In genomic region chr6:106804904-106805303, GRCm38 (mm10) we compare ENCODE assay signal across 8 mouse cellular contexts. TPM values are rescaled to one million over a fixed set of nuclear protein-coding genes. Genes with fewer than 3 reads are reported as not detected.
A peak's percentile ranks its signal among the peaks of the same experiment; 100 is the strongest.
DNase-seq lines count a peak whose midpoint lies in the region; ATAC-seq lines count a peak whose summit lies in the region.

No protein-coding gene starts in this region.

- ATAC-seq in neural tube, embryonic 15.5 days (ENCODE audit: low FRiP score): no peak
- peak; percentile 47 for ATAC-seq in forebrain, embryonic 15.5 days (replicated peaks)
- ATAC-seq in megakaryocyte progenitor cell, adult 5-6 weeks (replicated peaks; ENCODE audit: poor library complexity): peak; percentile 88

- no peaks in the 10 kb centered on the region for H3K9me3 ChIP-seq in neural tube, embryonic 15.5 days (replicated peaks)
- H3K9me3 ChIP-seq in forebrain, embryonic 15.5 days: no peaks in the 10 kb centered on the region

- peak; percentile 18 for DNase-seq in neural tube, embryonic 10.5 days (ENCODE audit: extremely low spot score, low spot score)
- peak; percentile 79 for DNase-seq in brain, adult 2 months (ENCODE audit: low read depth, low spot score)
- peak; percentile 16 for DNase-seq in kidney, postnatal 10 days
- no peak for DNase-seq in spleen, postnatal 36 days (ENCODE audit: low spot score in 2 of 2)
- DNase-seq in heart, postnatal 14 days: no peak

- WGBS in neural tube, embryonic 15.5 days: 17% methylated on average over 2 of the region's 2 CpGs
- 31% methylated on average over 2 of the region's 2 CpGs for WGBS in forebrain, embryonic 15.5 days

- intact Hi-C loops in heart, postnatal 14 days (cut with DNase I): loop anchor here (5.0 kb wide), 2 partner anchors 143 to 1252 kb away; no protein-coding TSS in a partner anchor

- H3K4me1 ChIP-seq in neural tube, embryonic 15.5 days: peaks cover 3% of the 10 kb centered on the region; the same call in 1 of the 2 replicates
- peaks cover 3% of the 10 kb centered on the region; the same call in 1 of the 2 replicates for H3K4me1 ChIP-seq in forebrain, embryonic 15.5 days

- H3K4me3 ChIP-seq in neural tube, embryonic 15.5 days (replicated peaks): no peak overlapping the region
- no peak overlapping the region for H3K4me3 ChIP-seq in forebrain, embryonic 15.5 days

- H3K27me3 ChIP-seq in neural tube, embryonic 15.5 days (replicated peaks): no peaks in the 10 kb centered on the region
- H3K27me3 ChIP-seq in forebrain, embryonic 15.5 days: no peaks in the 10 kb centered on the region

- H3K27ac ChIP-seq in neural tube, embryonic 15.5 days (replicated peaks): no peak overlapping the region
- no peak overlapping the region for H3K27ac ChIP-seq in forebrain, embryonic 15.5 days (replicated peaks)

- H3K36me3 ChIP-seq in neural tube, embryonic 15.5 days: no peaks in the 10 kb centered on the region
- no peaks in the 10 kb centered on the region for H3K36me3 ChIP-seq in forebrain, embryonic 15.5 days

- no peak overlapping the region for H3K9ac ChIP-seq in neural tube, embryonic 15.5 days (replicated peaks)
- H3K9ac ChIP-seq in forebrain, embryonic 15.5 days (replicated peaks): no peak overlapping the region

- H3K4me2 ChIP-seq in neural tube, embryonic 15.5 days: no peak overlapping the region
- H3K4me2 ChIP-seq in forebrain, embryonic 15.5 days (replicated peaks): no peak overlapping the region

RNA-seq across cellular contexts. Expression of gene Crbn, which starts 5.0 kb away (rescaled TPM):
- 63.6 and 64.5 TPM in 2 replicates for polyA plus RNA-seq in neural tube, embryonic 15.5 days (2015; fragmentation: Nextera tagmentation; extraction: Ambion mirVana)
- 60.2 and 64.2 TPM in 2 replicates for polyA plus RNA-seq in forebrain, embryonic 15.5 days (2015; fragmentation: Nextera tagmentation; extraction: Ambion mirVana)
- 19.7 and 23.6 TPM in 2 replicates for total RNA-seq in megakaryocyte progenitor cell, adult 5-6 weeks (2015)
- total RNA-seq in megakaryocyte progenitor cell, adult 5-6 weeks (2017): 34.6 and 43.8 TPM in 2 replicates
- 10 to 100 TPM; 36.1 to 37.3 TPM for total RNA-seq in heart, postnatal 14 days (2021)

RNA-seq across cellular contexts. Expression of gene Trnt1, which starts 36.0 kb away (rescaled TPM):
- 60.7 and 63.7 TPM in 2 replicates for polyA plus RNA-seq in neural tube, embryonic 15.5 days (2015; fragmentation: Nextera tagmentation; extraction: Ambion mirVana)
- polyA plus RNA-seq in forebrain, embryonic 15.5 days (2015; fragmentation: Nextera tagmentation; extraction: Ambion mirVana): 67.4 and 71.6 TPM in 2 replicates
- 61.5 and 65.0 TPM in 2 replicates for total RNA-seq in megakaryocyte progenitor cell, adult 5-6 weeks (2015)
- 88.1 and 101 TPM in 2 replicates for total RNA-seq in megakaryocyte progenitor cell, adult 5-6 weeks (2017)
- total RNA-seq in heart, postnatal 14 days (2021): 10 to 100 TPM; 29.1 to 32.6 TPM

RNA-seq across cellular contexts. Expression of gene Il5ra, which starts 56.1 kb away (rescaled TPM):
- 0.06 and 0.47 TPM in 2 replicates for polyA plus RNA-seq in neural tube, embryonic 15.5 days (2015; fragmentation: Nextera tagmentation; extraction: Ambion mirVana)
- polyA plus RNA-seq in forebrain, embryonic 15.5 days (2015; fragmentation: Nextera tagmentation; extraction: Ambion mirVana): 0.05 TPM in 1 of 2 replicates, not detected in the other
- 0.46 and 0.49 TPM in 2 replicates for total RNA-seq in megakaryocyte progenitor cell, adult 5-6 weeks (2015)
- 0.41 and 1.0 TPM in 2 replicates for total RNA-seq in megakaryocyte progenitor cell, adult 5-6 weeks (2017)
- not detected for total RNA-seq in heart, postnatal 14 days (2021)

Comparison
In these comparisons a context has a peak if more than half of its experiments do, and no peak if none do; other contexts are left out.
1. DNase-seq: peak in neural tube, embryonic 10.5 days (single experiment), brain, adult 2 months (single experiment) and kidney, postnatal 10 days (single experiment); none in spleen, postnatal 36 days (0 of 2) and heart, postnatal 14 days (0 of 2).